15 mouse cellular contexts compared by ENCODE assay signal in the genomic region with DNA sequence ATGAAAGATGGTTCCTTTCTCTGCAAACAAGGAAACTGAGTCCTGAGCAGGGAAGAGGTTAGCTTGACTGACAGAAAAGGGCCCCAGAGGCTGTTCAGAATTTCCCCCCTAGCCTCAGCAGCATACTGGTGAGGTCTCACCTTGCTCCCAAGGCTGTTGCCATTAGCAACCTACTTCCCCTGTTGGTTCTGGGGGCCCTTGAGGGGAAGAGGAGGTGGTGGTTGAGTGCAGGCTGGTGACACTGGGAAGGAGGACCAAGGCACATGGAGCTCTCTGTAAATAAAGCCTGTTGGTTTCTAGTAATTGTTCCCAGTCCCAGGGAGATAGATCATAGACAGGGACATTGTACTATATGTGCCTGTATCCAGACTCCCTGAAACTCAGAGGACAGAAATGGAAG. TPM values are rescaled to one million over a fixed set of nuclear protein-coding genes. Genes with fewer than 3 reads are reported as not detected.
DNase-seq lines count a peak whose midpoint lies in the region; ATAC-seq and TF ChIP-seq lines count a peak whose summit lies in the region.
"Had no signal": no experiment of that assay in that cellular context is flagged by ENCODE, and none has a peak within 500 bp of the region (broad histone marks: within the 10 kb centered on the region; RNA-seq: fewer than 3 reads in every experiment).

No protein-coding gene starts in this region.

- TF ChIP-seq CTCF in hindbrain, postnatal 0 days (IDR thresholded peaks at IDR 0.05; ENCODE audit: low read depth), result no peak
- TF ChIP-seq CTCF in thymus, adult 2 months (IDR thresholded peaks at IDR 0.05; ENCODE audit: borderline replicate concordance, control insufficient read depth, extremely low read depth, insufficient read depth, low read length, poor library complexity), result no peak

- ATAC-seq in hindbrain, postnatal 0 days, result no peak
- no peak for ATAC-seq in embryonic facial prominence, embryonic 14.5 days (ENCODE audit: low read depth)
- ATAC-seq: CD4-positive, CD25-positive, alpha-beta regulatory T cell, adult 4 months had no signal

- H3K36me3 ChIP-seq in hindbrain, embryonic 10.5 days, result peaks cover 66% of the 10 kb centered on the region
- no peaks in the 10 kb centered on the region for H3K36me3 ChIP-seq in hindbrain, postnatal 0 days (ENCODE audit: insufficient read depth, low read length)
- no peaks in the 10 kb centered on the region for H3K36me3 ChIP-seq in thymus, adult 2 months (ENCODE audit: control insufficient read depth, insufficient read depth, low read length)
- peaks cover 26% of the 10 kb centered on the region; the same call in 1 of the 2 replicates for H3K36me3 ChIP-seq in embryonic facial prominence, embryonic 14.5 days (ENCODE audit: control insufficient read depth, insufficient read depth, low read length)
- H3K36me3 ChIP-seq: heart, embryonic 15.5 days had no signal

- H3K4me3 ChIP-seq in hindbrain, embryonic 10.5 days, result no peak overlapping the region
- no peak overlapping the region for H3K4me3 ChIP-seq in hindbrain, postnatal 0 days (ENCODE audit: low read length)
- H3K4me3 ChIP-seq in thymus, adult 2 months (ENCODE audit: control insufficient read depth, insufficient read depth, low read length), result no peak overlapping the region
- H3K4me3 ChIP-seq in embryonic facial prominence, embryonic 14.5 days (ENCODE audit: low read depth, low read length), result no peak overlapping the region
- H3K4me3 ChIP-seq: heart, embryonic 15.5 days had no signal

- H3K27ac ChIP-seq in hindbrain, embryonic 10.5 days, result peak overlapping the region; percentile 69
- H3K27ac ChIP-seq in hindbrain, postnatal 0 days, result no peak overlapping the region
- H3K27ac ChIP-seq in thymus, adult 2 months (ENCODE audit: control insufficient read depth, insufficient read depth, low read length), result no peak overlapping the region
- no peak overlapping the region for H3K27ac ChIP-seq in embryonic facial prominence, embryonic 14.5 days (replicated peaks; ENCODE audit: low read depth, low read length)

- H3K4me2 ChIP-seq in hindbrain, postnatal 0 days (ENCODE audit: low read depth, low read length), result no peak overlapping the region
- H3K4me2 ChIP-seq in embryonic facial prominence, embryonic 14.5 days (ENCODE audit: low read depth, low read length), result no peak overlapping the region
- H3K4me2 ChIP-seq: heart, embryonic 15.5 days had no signal

- TF ChIP-seq POLR2A in thymus, adult 2 months (IDR thresholded peaks at IDR 0.05; ENCODE audit: control insufficient read depth, extremely low read depth, insufficient read depth, low read length, poor library complexity), result no peak

- no peaks in the 10 kb centered on the region for H3K27me3 ChIP-seq in hindbrain, embryonic 10.5 days (ENCODE audit: insufficient read depth, poor library complexity, severe bottlenecking)
- no peaks in the 10 kb centered on the region for H3K27me3 ChIP-seq in hindbrain, postnatal 0 days (ENCODE audit: insufficient read depth, low read length)
- no peaks in the 10 kb centered on the region for H3K27me3 ChIP-seq in thymus, adult 2 months (ENCODE audit: control insufficient read depth, insufficient read depth, low read length)
- no peaks in the 10 kb centered on the region for H3K27me3 ChIP-seq in embryonic facial prominence, embryonic 14.5 days (replicated peaks; ENCODE audit: control insufficient read depth, insufficient read depth, low read length)
- H3K27me3 ChIP-seq: heart, embryonic 15.5 days had no signal

- H3K4me1 ChIP-seq in hindbrain, embryonic 10.5 days (replicated peaks), result peaks cover 99% of the 10 kb centered on the region
- H3K4me1 ChIP-seq in hindbrain, postnatal 0 days (ENCODE audit: insufficient read depth, low read length), result peaks cover 61% of the 10 kb centered on the region
- peaks cover 73% of the 10 kb centered on the region for H3K4me1 ChIP-seq in thymus, adult 2 months (replicated peaks; ENCODE audit: control insufficient read depth, insufficient read depth, low read length)
- H3K4me1 ChIP-seq in embryonic facial prominence, embryonic 14.5 days (ENCODE audit: control insufficient read depth, insufficient read depth, low read length), result peaks cover 47% of the 10 kb centered on the region

- no peak overlapping the region for H3K9ac ChIP-seq in hindbrain, postnatal 0 days (replicated peaks; ENCODE audit: low read length)
- 0 out of 2 replicates have a peak overlapping the region, but pooled peaks have one; percentile 12 for H3K9ac ChIP-seq in embryonic facial prominence, embryonic 14.5 days (ENCODE audit: low read depth, low read length)
- H3K9ac ChIP-seq: heart, embryonic 15.5 days had no signal

- H3K9me3 ChIP-seq in hindbrain, embryonic 10.5 days, result no peaks in the 10 kb centered on the region
- no peaks in the 10 kb centered on the region for H3K9me3 ChIP-seq in hindbrain, postnatal 0 days (ENCODE audit: low read length)
- no peaks in the 10 kb centered on the region for H3K9me3 ChIP-seq in embryonic facial prominence, embryonic 14.5 days (ENCODE audit: control insufficient read depth, low read length)
- H3K9me3 ChIP-seq: heart, embryonic 15.5 days had no signal

- DNase-seq in hindbrain, embryonic 10.5 days (ENCODE audit: low spot score), result no peak
- DNase-seq in hindbrain, postnatal 0 days (ENCODE audit: low spot score), result no peak
- peak; percentile 76 for DNase-seq in thymus, postnatal 0 days (ENCODE audit: low spot score)
- DNase-seq in thymus, adult 2 months, result no peak
- DNase-seq in embryonic facial prominence, embryonic 14.5 days (ENCODE audit: low spot score), result no peak
- no peak for DNase-seq in kidney, postnatal 10 days
- no peak for DNase-seq in left cerebral cortex, adult 11 months (ENCODE audit: low spot score)
- DNase-seq: gastrocnemius, postnatal 36 days; kidney, adult 18-20 months; kidney, postnatal 4 days; layer of hippocampus, postnatal 36 days; lung, postnatal 14 days; right cerebral cortex, adult 18-20 months had no signal

RNA-seq across cellular contexts. Expression of gene Ssbp3, which starts 31.0 kb away (rescaled TPM):
- polyA plus RNA-seq in hindbrain, embryonic 10.5 days (2016; fragmentation: Nextera tagmentation; extraction: Ambion mirVana), result 140 and 180 TPM in 2 replicates
- total RNA-seq in hindbrain, postnatal 0 days (2014; rRNA removed), result 155 and 156 TPM in 2 replicates
- polyA plus RNA-seq in hindbrain, postnatal 0 days (2015; fragmentation: Nextera tagmentation; extraction: Ambion mirVana), result 102 and 108 TPM in 2 replicates
- polyA plus RNA-seq in thymus, postnatal 0 days (2015; fragmentation: Nextera tagmentation; extraction: Ambion mirVana), result 93.6 and 106 TPM in 2 replicates
- polyA plus RNA-seq in thymus, adult 2 months (2012; rRNA removed), result 130 and 147 TPM in 2 replicates
- polyA plus RNA-seq in embryonic facial prominence, embryonic 14.5 days (2014; fragmentation: Nextera tagmentation; extraction: Ambion mirVana), result 72.9 and 88.2 TPM in 2 replicates
